Mouse (Mus musculus) heart, embryonic 12.5 days (tissue): ENCODE results near the gene Mcrip2. TPM values are rescaled to one million over a fixed set of nuclear protein-coding genes. Genes with fewer than 3 reads are reported as not detected.

Experiments
- microRNA-seq: library from miRNA; unstranded; fragments of <30 nt; microRNA quantifications from one replicate; pipeline ENCODE4, GENCODE M21; 2017
- polyA plus RNA-seq: library from polyadenylated mRNA; unstranded; fragments of >200 nt; fragmentation: Nextera tagmentation; extraction: Ambion mirVana; gene quantifications from 2 replicates; pipeline ENCODE4 v1.2.1, GENCODE M21; 2016

Mcrip2 gene
- polyA plus RNA-seq, 1 experiment from 2014 or later = 161 TPM

Small RNA genes lying within 50 kb of the gene (microRNA-seq; reads per million reads assigned to microRNA genes)
- not detected for gene Mir3082

Other genes with a start within 250 kb of the Mcrip2 start
- 1.5 and 4.9 TPM in 2 replicates for gene Gng13, start 151.6 kb downstream of the Mcrip2 start, polyA plus RNA-seq
- gene Chtf18, start 141.3 kb downstream of the Mcrip2 start, polyA plus RNA-seq = 22.4 and 23.0 TPM in 2 replicates
- gene Rpusd1, start 141.1 kb downstream of the Mcrip2 start, polyA plus RNA-seq = 11.3 and 12.5 TPM in 2 replicates
- not detected in 2 replicates for gene Mslnl, start 132.7 kb downstream of the Mcrip2 start, polyA plus RNA-seq
- 18.2 and 20.5 TPM in 2 replicates for gene Msln, start 114.4 kb downstream of the Mcrip2 start, polyA plus RNA-seq
- gene Narfl, start 95.0 kb downstream of the Mcrip2 start, polyA plus RNA-seq = 30.5 and 31.8 TPM in 2 replicates
- 50.5 and 53.2 TPM in 2 replicates for gene Haghl, start 83.1 kb downstream of the Mcrip2 start, polyA plus RNA-seq
- gene Ccdc78, start 82.2 kb downstream of the Mcrip2 start, polyA plus RNA-seq = 0.37 and 0.41 TPM in 2 replicates
- 67.3 and 68.2 TPM in 2 replicates for gene Fam173a, start 75.9 kb downstream of the Mcrip2 start, polyA plus RNA-seq
- gene AC134908.4, start 73.1 kb downstream of the Mcrip2 start, polyA plus RNA-seq = 0.32 and 0.61 TPM in 2 replicates
- gene Metrn, start 71.6 kb downstream of the Mcrip2 start, polyA plus RNA-seq = 28.9 and 30.9 TPM in 2 replicates
- 1.4 and 1.6 TPM in 2 replicates for gene Fbxl16, start 59.7 kb downstream of the Mcrip2 start, polyA plus RNA-seq
- 15.5 and 17.0 TPM in 2 replicates for gene Wdr24, start 45.1 kb downstream of the Mcrip2 start, polyA plus RNA-seq
- gene Jmjd8, start 39.9 kb downstream of the Mcrip2 start, polyA plus RNA-seq = 38.1 and 41.8 TPM in 2 replicates
- 271 and 272 TPM in 2 replicates for gene Stub1, start 35.4 kb downstream of the Mcrip2 start, polyA plus RNA-seq
- 1.6 and 2.4 TPM in 2 replicates for gene Rhbdl1, start 31.5 kb downstream of the Mcrip2 start, polyA plus RNA-seq
- gene Gm20683, start 27.0 kb downstream of the Mcrip2 start, polyA plus RNA-seq = 1.3 and 1.6 TPM in 2 replicates
- 24.0 and 24.9 TPM in 2 replicates for gene Rhot2, start 23.9 kb downstream of the Mcrip2 start, polyA plus RNA-seq
- 18.4 and 20.1 TPM in 2 replicates for gene Wdr90, start 7.3 kb downstream of the Mcrip2 start, polyA plus RNA-seq
- 31.3 and 36.1 TPM in 2 replicates for gene Mettl26, start 6.3 kb upstream of the Mcrip2 start, polyA plus RNA-seq
- gene Wfikkn1, start 12.1 kb upstream of the Mcrip2 start, polyA plus RNA-seq = 0.19 and 0.40 TPM in 2 replicates
- gene Rab40c, start 51.0 kb upstream of the Mcrip2 start, polyA plus RNA-seq = 17.1 and 18.1 TPM in 2 replicates
- gene Pigq, start 76.2 kb upstream of the Mcrip2 start, polyA plus RNA-seq = 69.8 and 72.1 TPM in 2 replicates
- gene Nhlrc4, start 76.2 kb upstream of the Mcrip2 start, polyA plus RNA-seq = 0.36 and 1.2 TPM in 2 replicates
- 0.08 and 0.17 TPM in 2 replicates for gene A930017K11Rik, start 83.8 kb upstream of the Mcrip2 start, polyA plus RNA-seq
- gene Capn15, start 117.0 kb upstream of the Mcrip2 start, polyA plus RNA-seq = 16.9 and 18.0 TPM in 2 replicates
- gene Rab11fip3, start 200.8 kb upstream of the Mcrip2 start, polyA plus RNA-seq = 15.4 and 15.5 TPM in 2 replicates
- gene Decr2, start 221.6 kb upstream of the Mcrip2 start, polyA plus RNA-seq = 33.4 and 37.1 TPM in 2 replicates
- 65.9 and 69.0 TPM in 2 replicates for gene Nme4, start 226.8 kb upstream of the Mcrip2 start, polyA plus RNA-seq
- 1.2 TPM in 2 replicates for gene Tmem8, start 244.5 kb upstream of the Mcrip2 start, polyA plus RNA-seq